Mouse (Mus musculus) embryonic fibroblast, embryonic 13.5 days (primary cell): ENCODE results near the gene Gm28048. TPM values are rescaled to one million over a fixed set of nuclear protein-coding genes. Genes with fewer than 3 reads are reported as not detected.

Source experiments
- H3K27ac ChIP-seq: 2 replicates; pipeline ENCODE4 v1.5.1; 2012; ENCODE audit warnings: low read length, control low read depth, inconsistent platforms; ENCODE audit not compliant: insufficient read depth
- H3K4me1 ChIP-seq: 2 replicates; pipeline ENCODE4 v1.6.1; 2011; ENCODE audit warnings: low read length; ENCODE audit not compliant: control insufficient read depth, insufficient read depth
- H3K4me3 ChIP-seq: 2 replicates; pipeline ENCODE4 v1.5.1; 2011; ENCODE audit warnings: mild to moderate bottlenecking, control low read depth, low read length; ENCODE audit not compliant: insufficient read depth
- CTCF ChIP-seq: IDR thresholded peaks from 2 replicates; pipeline ENCODE4 v1.5.1; 2011; ENCODE audit warnings: mild to moderate bottlenecking, control low read depth, low read length, moderate library complexity, borderline replicate concordance; ENCODE audit not compliant: insufficient read depth
- POLR2A ChIP-seq: IDR thresholded peaks from 2 replicates; pipeline ENCODE4 v1.6.1; 2011; ENCODE audit warnings: low read depth, mild to moderate bottlenecking, control low read depth, low read length, moderate library complexity
- polyA plus RNA-seq: library from polyadenylated mRNA; stranded (reverse); fragments of >200 nt; gene quantifications from 2 replicates; pipeline ENCODE4 v1.2.4, GENCODE M21; 2011; ENCODE audit warnings: low read depth; ENCODE audit not compliant: missing spikeins, insufficient read length

The Gm28048 gene
- polyA plus RNA-seq, 1 experiment: 14.1 TPM

DNA sequence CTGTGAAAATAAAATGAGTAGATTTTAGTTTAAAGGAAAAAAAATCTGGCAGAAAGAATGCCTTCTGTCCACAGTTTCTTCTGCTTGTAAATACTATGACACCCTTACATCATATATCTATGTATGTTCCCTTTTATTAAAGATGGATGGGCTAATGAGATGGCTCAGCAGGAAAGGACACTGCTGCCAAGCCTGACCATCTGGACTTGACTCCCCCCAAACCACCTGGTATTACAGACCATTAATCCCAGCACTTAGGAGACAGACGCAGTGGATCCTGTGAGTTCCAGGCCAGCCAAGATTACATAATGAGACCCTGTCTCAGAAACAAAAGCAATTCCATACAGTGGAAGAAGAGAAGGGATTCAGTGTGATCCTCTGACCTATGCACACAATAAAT lies 3.2 kb downstream of the Gm28048 start:
- no peak overlapping the region for H3K27ac ChIP-seq
- H3K4me3 ChIP-seq: no peak overlapping the region
- peaks cover 2% of the 10 kb centered on the region; the same call in 1 of the 2 replicates for H3K4me1 ChIP-seq
- TF ChIP-seq CTCF (no peak), POLR2A (no peak)

DNA sequence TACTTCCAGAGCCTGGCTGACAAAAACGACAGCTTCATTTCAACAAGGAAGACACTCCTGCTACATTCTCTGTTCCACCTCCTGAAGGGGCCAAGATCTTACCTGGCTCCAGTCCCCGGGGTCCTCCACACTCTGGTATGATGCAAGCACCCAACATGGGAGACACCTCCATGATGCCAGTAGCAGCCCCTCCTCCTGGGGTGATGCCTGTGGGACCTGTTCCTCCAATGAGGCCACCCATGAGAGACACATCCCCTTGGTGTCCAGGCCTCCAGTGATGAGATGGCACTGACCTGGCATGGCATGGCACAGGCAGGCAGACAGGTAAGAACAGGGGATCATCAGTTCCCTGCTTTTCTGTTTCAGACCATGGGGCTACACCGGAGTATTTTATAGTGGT lies 3.7 kb downstream of the Gm28048 start:
- H3K27ac ChIP-seq: no peak overlapping the region
- peaks cover 2% of the 10 kb centered on the region; the same call in 1 of the 2 replicates for H3K4me1 ChIP-seq
- TF ChIP-seq CTCF (no peak), POLR2A (no peak)
- H3K4me3 ChIP-seq: no peak overlapping the region

DNA sequence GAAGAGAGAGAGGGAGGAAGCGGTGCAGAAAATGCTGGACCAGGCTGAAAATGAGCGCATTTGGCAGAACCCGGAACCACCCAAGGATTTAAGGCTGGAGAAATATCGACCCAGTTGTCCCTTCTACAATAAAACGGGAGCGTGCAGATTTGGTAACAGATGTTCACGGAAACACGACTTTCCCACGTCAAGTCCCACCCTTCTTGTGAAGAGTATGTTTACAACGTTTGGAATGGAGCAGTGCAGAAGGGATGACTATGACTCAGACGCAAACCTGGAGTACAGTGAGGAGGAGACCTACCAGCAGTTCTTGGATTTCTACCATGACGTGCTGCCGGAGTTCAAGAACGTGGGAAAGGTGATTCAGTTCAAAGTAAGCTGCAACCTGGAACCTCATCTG lies 8.3 kb downstream of the Gm28048 start:
- TF ChIP-seq POLR2A (peak; percentile 28; the same call in 1 of the 2 replicates), CTCF (no peak)
- no peaks in the 10 kb centered on the region for H3K4me1 ChIP-seq
- peak overlapping the region; percentile 34; the same call in 1 of the 2 replicates for H3K27ac ChIP-seq
- peak overlapping the region; percentile 57 for H3K4me3 ChIP-seq

DNA sequence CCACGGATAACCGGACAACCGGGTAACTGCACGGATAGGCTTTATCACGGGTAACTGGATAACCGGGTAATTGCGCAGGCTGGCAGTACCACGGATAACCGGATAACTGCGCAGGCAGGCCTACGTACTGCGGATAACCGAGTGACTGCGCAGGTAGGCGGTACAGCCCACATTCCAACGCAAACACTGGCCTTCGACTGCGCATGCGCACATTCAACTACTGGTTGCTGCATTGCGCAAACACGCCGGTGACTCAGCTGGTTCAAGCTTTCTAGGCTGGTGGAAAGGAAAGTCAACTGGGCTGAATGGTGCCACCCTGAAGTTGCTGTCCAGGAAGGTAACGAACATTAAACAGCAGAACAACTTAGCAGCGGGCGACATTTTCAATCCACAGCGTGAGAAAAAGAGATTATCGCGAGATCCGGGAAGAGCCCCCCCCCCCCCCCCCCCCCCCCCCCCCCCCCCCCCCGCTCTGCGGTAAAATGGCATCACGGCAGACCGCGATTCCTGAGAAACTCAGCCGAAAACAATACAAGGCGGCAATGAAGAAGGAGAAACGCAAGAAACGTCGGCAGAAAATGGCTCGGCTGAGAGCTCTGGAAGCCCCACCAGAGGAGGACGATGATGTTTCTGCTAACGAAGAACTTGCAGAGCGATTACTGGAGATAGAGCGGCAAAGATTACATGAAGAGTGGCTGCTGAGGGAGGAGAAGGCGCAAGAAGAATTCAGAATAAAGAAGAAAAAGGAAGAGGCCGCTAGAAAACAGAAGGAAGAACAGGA lies 9.0 kb downstream of the Gm28048 start:
- no peak for TF ChIP-seq CTCF
- TF ChIP-seq POLR2A: peak; percentile 54
- peak overlapping the region; percentile 53 for H3K27ac ChIP-seq
- H3K4me1 ChIP-seq: no peaks in the 10 kb centered on the region
- peak overlapping the region; percentile 57 for H3K4me3 ChIP-seq

DNA sequence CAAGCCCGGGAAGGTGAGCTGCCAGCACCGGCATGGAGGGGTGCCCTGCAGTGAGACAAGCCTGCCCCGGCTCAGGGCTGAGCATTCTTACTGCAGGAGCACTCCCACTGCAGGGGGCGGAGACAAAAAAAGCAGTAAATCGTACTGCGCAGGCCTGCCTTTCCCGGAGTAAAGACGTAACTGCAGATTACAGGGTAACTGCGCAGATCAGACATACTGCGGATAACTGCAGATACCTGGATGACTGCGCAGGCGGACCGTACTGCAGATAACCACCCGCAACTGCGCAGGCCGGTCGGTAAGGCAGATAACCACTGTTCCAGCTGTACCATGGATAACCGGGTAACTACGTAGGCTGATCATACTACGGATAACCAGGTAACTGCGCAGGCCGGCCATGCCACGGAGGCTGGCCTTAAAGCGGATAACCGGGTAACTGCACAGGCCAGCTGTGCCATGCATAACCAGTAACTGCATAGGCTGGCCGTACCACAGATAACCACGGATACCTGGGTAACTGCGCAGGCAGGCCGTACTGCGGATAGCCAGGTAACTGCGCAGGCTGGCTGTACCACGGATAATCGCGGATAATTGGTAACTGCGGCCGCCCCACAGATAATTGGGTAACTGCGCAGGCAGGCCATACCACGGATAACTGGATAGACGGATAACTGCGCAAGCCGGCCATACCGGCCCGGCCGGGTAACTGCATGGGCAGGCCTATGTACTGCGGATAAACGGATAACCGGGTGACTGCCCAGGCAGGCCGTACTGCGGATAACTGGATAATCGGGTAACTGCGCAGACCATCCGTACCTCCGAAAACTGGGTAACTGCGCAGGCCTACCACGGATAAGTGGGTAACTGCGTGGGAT lies 9.8 kb downstream of the Gm28048 start, which contains the start of gene Zrsr1:
Gene Zrsr1, plus strand, starts transcription at position 171 of the 875 bp plus-strand sequence.
- Histone ChIP-seq H3K4me1 (no peaks in the 10 kb centered on the region), H3K27ac (peak within 1 kb of the TSS; percentile 53; the same call in 1 of the 2 replicates), H3K4me3 (peak within 1 kb of the TSS; percentile 48)
- TF ChIP-seq POLR2A (peak; percentile 89), CTCF (no peak)

DNA sequence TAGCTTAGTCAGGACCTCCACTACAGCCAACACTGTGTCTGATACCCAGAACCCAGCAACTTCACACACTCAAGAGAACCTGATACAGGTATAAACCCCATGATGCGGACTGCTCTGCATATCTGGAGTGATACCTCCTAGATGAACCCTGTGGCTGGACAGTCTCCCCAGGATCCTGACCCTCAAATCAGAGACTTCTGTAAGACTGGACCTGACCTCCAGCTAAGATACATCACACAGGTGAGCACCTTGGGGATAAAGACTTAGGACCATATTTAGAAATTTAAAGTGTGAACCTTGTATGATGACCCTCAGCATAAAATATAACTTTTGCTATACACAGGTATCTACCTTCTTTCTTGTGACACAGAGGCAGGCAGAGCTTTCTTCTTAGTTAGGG lies 11.3 kb downstream of the Gm28048 start:
- H3K4me1 ChIP-seq: no peaks in the 10 kb centered on the region
- H3K4me3 ChIP-seq: no peak overlapping the region
- H3K27ac ChIP-seq: no peak overlapping the region
- TF ChIP-seq POLR2A: no peak

DNA sequence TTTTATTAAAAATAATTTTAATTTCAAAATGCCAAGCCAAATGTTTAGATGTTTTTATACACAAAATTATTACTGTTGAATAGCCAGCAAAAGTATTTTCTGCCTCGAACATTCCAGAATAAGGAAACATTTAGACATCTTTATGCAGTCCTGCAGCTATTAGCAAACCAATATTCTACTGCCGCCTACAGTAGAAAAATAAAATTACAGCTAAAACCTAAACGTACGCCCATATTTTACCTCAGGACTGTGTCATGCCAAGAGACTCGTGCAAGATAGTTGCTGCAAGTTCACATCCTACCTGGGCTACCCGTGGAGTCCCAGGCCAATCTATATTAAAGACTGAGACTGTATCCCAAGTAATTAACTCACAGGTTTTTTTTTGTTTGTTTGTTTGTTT lies 12.4 kb downstream of the Gm28048 start:
- TF ChIP-seq CTCF: no peak
- TF ChIP-seq POLR2A: no peak
- no peak overlapping the region for H3K27ac ChIP-seq
- H3K4me3 ChIP-seq: no peak overlapping the region
- peaks cover 2% of the 10 kb centered on the region for H3K4me1 ChIP-seq

DNA sequence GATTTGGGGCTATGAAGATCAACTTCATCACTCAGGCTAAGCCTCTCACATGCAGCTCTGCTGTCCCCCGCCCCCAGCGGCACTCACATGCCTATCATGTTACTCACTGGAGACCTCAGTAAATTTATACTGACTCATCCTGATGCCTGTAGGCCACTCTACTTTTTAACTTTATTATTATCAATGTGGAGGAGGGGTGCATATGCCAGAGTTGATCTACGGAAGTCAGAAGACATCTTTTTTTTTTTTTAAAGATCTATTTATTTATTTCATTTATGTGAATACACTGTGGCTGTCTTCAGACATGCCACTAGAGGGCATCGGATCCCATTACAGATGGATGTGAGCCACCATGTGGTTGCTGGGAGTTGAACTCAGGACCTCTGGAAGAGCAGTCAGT lies 16.4 kb downstream of the Gm28048 start:
- Histone ChIP-seq H3K4me1 (peaks cover 4% of the 10 kb centered on the region), H3K27ac (no peak overlapping the region), H3K4me3 (no peak overlapping the region)
- no peak for TF ChIP-seq CTCF
- TF ChIP-seq POLR2A: no peak

DNA sequence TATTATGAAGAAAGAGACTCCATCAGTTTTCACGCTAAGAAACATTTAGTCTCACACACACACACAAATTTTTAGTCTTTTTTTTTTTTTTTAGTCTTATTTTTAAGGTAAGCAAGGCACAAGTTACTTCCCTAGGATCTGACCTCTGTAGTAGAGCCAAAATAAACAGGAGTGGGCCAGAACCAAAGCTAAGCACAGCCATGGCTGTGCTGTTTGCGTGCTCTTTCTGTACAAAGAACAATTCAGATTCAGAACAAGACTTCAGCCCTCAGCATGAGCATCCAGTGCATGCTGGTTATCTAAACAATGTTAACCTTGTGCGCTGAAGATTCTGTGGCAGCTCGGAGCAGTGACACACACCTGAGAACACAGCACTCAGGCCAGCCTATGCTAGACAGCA lies 17.5 kb downstream of the Gm28048 start:
- TF ChIP-seq POLR2A: no peak
- Histone ChIP-seq H3K4me3 (no peak overlapping the region), H3K27ac (no peak overlapping the region), H3K4me1 (peaks cover 4% of the 10 kb centered on the region)

DNA sequence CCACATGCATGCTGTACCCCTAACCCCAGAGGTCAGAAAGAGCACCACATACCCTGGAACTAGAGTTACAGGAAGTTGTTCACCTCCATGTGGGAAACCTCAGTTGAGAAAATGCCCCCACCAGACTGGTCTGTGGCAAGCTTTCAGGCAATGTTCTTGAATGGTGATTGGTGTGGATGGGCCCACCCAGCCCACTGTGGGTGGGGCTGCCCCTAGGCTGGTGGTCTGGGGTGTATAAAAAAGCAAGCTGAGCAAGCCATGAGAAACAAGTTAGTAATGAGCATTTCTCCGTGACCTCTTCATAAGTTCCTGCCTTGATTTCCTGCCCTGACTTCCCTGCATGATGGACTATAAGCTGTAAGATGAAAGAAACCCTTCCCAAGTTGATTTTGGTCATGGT lies 19.8 kb downstream of the Gm28048 start:
- H3K4me1 ChIP-seq: peaks cover 4% of the 10 kb centered on the region
- TF ChIP-seq POLR2A: no peak
- TF ChIP-seq CTCF: no peak
- H3K27ac ChIP-seq: no peak overlapping the region
- no peak overlapping the region for H3K4me3 ChIP-seq
